Mouse (Mus musculus) embryonic fibroblast, embryonic 13.5 days (primary cell): ENCODE results near the gene Wrb.

Experiments used
- CTCF ChIP-seq: IDR thresholded peaks from 2 replicates; pipeline ENCODE4 v1.5.1; 2011; ENCODE audit warnings: mild to moderate bottlenecking, control low read depth, low read length, moderate library complexity, borderline replicate concordance; ENCODE audit not compliant: insufficient read depth
- POLR2A ChIP-seq: IDR thresholded peaks from 2 replicates; pipeline ENCODE4 v1.6.1; 2011; ENCODE audit warnings: low read depth, mild to moderate bottlenecking, control low read depth, low read length, moderate library complexity

- peak; percentile 90 for TF ChIP-seq CTCF
- TF ChIP-seq POLR2A = no peak
These were observed 6.3 kb downstream of the Wrb start for GRCm38 (mm10) chr16:96151551-96151950.
